Mouse (Mus musculus) kidney, embryonic 15.5 days (tissue): ENCODE data around the gene Dcst1. TPM values are rescaled to one million over a fixed set of nuclear protein-coding genes. Genes with fewer than 3 reads are reported as not detected.

Source experiments
- ATAC-seq: fragments of 200-750 bp; cut with Nextera tagmentation; replicated peaks from 2 replicates; pipeline ENCODE4 v1.8.0; 2017; ENCODE audit warnings: moderate TSS enrichment; ENCODE audit not compliant: low FRiP score
- H3K27ac ChIP-seq: fragments of 300-500 bp; sonication (generic); 2 replicates; pipeline ENCODE4 v1.5.1; 2015; ENCODE audit warnings: mild to moderate bottlenecking, inconsistent platforms
- H3K27me3 ChIP-seq: fragments of 300-500 bp; sonication (generic); 2 replicates; pipeline ENCODE4 v1.6.1; 2015; ENCODE audit warnings: inconsistent platforms
- H3K36me3 ChIP-seq: fragments of 300-500 bp; sonication (generic); 2 replicates; pipeline ENCODE4 v1.6.1; 2015; ENCODE audit warnings: inconsistent platforms
- H3K4me1 ChIP-seq: fragments of 300-500 bp; sonication (generic); 2 replicates; pipeline ENCODE4 v1.6.1; 2015; ENCODE audit warnings: inconsistent platforms
- H3K4me2 ChIP-seq: fragments of 300-500 bp; sonication (generic); 2 replicates; pipeline ENCODE4 v1.6.1; 2015; ENCODE audit warnings: moderate library complexity, mild to moderate bottlenecking, inconsistent platforms
- H3K4me3 ChIP-seq: fragments of 300-500 bp; sonication (generic); replicated peaks from 2 replicates; pipeline ENCODE4 v1.5.1; 2015; ENCODE audit warnings: mild to moderate bottlenecking, inconsistent platforms
- H3K9ac ChIP-seq: fragments of 300-500 bp; sonication (generic); 2 replicates; pipeline ENCODE4 v1.6.1; 2015; ENCODE audit warnings: mild to moderate bottlenecking, inconsistent platforms
- H3K9me3 ChIP-seq: fragments of 300-500 bp; sonication (generic); replicated peaks from 2 replicates; pipeline ENCODE4 v1.6.1; 2016; ENCODE audit warnings: inconsistent platforms
- WGBS: fragments of 180-500 bp; shearing (Covaris S2); methylation state at CpG from one replicate; pipeline ENCODE4 v1.1.7; 2015; ENCODE audit warnings: mixed read lengths; 5-methylcytosine and 5-hydroxymethylcytosine counted together
- polyA plus RNA-seq: library from polyadenylated mRNA; unstranded; fragments of >200 nt; fragmentation: Nextera tagmentation; extraction: Ambion mirVana; gene quantifications from 2 replicates; pipeline ENCODE4 v1.2.1, GENCODE M21; 2015

Gene Dcst1
- polyA plus RNA-seq, 1 experiment from 2014 or later, result 2.5 TPM

DNA sequence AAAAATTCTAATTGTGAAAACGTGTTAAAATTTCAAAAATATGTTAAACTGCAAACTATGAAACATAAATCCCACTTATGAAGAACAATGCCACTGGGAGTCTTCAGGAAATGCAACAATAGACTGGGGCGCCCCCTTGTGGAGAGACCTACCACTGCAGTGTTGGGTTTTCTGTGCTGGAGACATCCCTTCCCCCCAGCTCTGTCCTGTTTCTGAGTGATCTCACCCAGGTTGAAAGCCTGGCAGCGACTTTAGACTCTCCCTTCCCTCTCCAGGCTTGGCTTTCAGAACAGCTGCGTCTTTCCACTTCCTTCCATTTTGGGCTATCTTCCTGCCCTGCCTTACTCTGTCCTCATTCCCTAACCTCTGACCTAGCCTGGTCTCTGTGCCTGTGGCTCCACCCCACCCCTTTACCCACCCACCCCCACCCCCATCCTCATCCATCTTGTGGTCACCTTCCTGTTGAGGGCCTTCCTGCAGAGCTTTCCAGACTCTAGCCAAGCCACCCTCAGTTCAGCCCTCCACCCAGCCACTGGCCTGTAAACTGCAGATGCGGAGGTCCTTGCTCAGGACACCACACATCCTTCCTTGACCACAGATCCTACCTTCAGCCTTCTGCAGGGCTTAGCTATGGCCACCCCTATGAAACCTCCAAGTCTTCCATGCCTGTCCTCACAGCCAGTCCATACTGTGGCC, 10.1 kb downstream of the Dcst1 start:
- 0 out of 2 replicates have a peak, but pooled peaks cover 10% of the 10 kb centered on the region for H3K27me3 ChIP-seq

DNA sequence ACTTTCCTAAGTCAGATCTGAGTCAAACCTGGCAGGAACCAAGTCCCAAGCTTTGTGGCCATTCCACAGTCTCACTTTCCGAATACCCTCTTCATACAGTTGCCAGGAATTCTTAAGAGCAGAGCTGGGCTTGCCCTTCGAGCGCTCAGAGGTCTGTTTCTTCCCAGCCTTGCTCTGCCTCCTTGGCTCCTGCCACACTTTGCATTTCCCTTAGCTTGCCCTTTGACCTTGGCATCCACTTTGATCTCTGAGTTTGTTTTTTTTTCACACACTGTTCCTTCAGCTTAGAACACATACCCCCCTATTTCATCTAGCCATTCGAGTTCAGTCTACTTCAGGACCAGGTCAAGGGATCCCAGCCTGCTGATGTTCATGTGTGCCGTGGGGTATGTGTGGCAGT, 13.8 kb downstream of the Dcst1 start:
- Histone ChIP-seq H3K9ac (no peak overlapping the region), H3K27ac (no peak overlapping the region), H3K4me3 (no peak overlapping the region), H3K27me3 (0 out of 2 replicates have a peak, but pooled peaks cover 10% of the 10 kb centered on the region), H3K36me3 (peaks cover 6% of the 10 kb centered on the region), H3K4me1 (peaks cover 60% of the 10 kb centered on the region), H3K4me2 (no peak overlapping the region), H3K9me3 (no peaks in the 10 kb centered on the region)
- 42% methylated on average over 5 of the region's 5 CpGs for WGBS
- ATAC-seq, result no peak

More for the DNA sequence above, 10.1 kb downstream of the Dcst1 start:
- Histone ChIP-seq H3K27ac (peak overlapping the region; percentile 54), H3K4me3 (no peak overlapping the region), H3K9me3 (no peaks in the 10 kb centered on the region), H3K4me2 (peak overlapping the region; percentile 16; the same call in 1 of the 2 replicates), H3K9ac (no peak overlapping the region), H3K36me3 (no peaks in the 10 kb centered on the region), H3K4me1 (peaks cover 35% of the 10 kb centered on the region)
- ATAC-seq, result peak; percentile 27
- 14% methylated on average over 5 of the region's 5 CpGs for WGBS

DNA sequence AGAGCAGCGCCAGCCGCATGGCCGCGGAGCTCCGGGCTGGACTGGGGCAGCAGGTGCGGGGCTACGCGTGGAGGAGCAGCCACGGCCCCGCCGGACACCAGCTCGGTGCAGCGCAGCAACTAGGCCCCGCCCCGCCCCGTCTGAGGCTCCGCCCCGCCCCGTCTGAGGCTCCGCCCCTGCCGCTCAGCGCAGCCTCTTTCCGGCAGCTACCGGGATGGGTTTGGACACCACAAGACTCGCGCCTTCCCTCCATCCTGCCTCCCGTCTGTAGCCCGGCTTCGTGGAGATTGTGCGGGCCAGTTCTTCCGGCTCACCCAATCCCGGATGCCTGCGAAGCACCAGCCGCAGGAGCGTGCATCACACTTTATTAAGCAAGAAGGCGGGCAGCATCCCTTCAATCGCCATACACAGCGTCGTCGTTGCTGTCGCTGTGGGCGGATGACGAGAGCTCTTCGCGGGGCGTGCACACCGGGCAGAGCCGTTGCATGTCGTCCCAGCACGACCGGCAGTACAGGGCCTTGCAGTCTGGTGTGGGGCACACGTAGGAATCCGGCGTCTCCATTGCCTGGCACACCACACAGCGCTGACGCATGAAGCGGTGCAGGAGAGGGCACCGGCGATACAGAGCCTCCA, 15.1 kb downstream of the Dcst1 start, which contains the start of gene Adam15:
TSS of gene Adam15 (minus strand) at position 128 of the 633 bp plus-strand sequence.
- peak; percentile 88 for ATAC-seq
- H3K4me3 ChIP-seq, result peak within 1 kb of the TSS; percentile 77
- H3K27ac ChIP-seq, result peak within 1 kb of the TSS; percentile 82
- H3K9ac ChIP-seq, result peak within 1 kb of the TSS; percentile 65
- H3K36me3 ChIP-seq, result peaks cover 17% of the 10 kb centered on the region
- WGBS, result under 1% methylated on average over 58 of the region's 59 CpGs
- H3K27me3 ChIP-seq, result 0 out of 2 replicates have a peak, but pooled peaks cover 7% of the 10 kb centered on the region
- peak within 1 kb of the TSS; percentile 99 for H3K4me2 ChIP-seq
- peaks cover 50% of the 10 kb centered on the region for H3K4me1 ChIP-seq
- no peaks in the 10 kb centered on the region for H3K9me3 ChIP-seq

DNA sequence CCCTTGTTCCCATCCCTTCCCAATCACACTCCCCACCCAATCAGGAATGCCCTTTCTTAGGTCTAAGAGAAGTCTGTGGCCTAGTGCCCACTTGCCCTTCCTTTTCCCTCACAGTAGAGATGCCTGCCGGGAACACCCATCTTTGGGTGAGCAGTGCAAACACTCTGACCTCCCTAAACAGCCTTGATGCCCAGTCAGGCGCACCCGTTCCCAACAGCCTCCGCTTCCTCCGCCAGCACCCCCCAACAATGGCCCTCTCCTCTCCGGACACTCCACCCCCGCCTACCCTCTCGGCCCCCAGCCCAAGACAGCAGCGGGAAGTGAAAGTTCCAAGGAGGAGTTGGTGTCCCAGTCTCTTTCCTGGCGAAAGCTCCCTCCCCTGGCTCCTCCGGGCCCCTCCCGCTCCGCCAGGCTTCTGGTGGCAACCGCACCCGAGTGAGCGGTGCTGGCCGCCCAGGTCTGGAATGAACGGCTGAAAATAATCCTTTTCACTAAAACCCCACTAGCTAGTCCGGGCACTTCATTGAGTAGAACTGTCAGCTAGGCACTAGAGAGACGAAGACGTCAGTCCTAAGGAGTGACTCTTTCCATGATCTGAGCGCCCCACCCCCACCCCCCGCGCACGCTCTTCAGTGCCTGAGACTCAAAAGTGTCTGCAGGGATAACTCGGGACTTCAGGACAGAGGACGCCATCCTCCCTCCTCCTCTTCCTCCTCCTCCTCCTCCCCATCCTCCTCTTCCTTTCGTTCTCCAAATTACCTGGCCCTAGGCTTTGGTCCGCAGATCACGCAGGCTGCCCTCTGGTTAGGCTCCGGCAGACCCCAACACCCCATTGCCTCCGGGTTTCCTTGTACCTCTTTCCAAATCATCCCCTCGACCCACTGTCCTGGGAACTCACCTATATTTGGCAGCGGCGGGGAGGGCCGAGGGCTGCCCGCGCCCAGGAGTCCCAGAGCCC, 15.9 kb downstream of the Dcst1 start:
- WGBS, result under 1% methylated on average over 38 of the region's 38 CpGs
- Histone ChIP-seq H3K27me3 (0 out of 2 replicates have a peak, but pooled peaks cover 7% of the 10 kb centered on the region), H3K4me2 (peak overlapping the region; percentile 99), H3K36me3 (peaks cover 24% of the 10 kb centered on the region), H3K27ac (peak overlapping the region; percentile 82), H3K9ac (peak overlapping the region; percentile 65), H3K4me3 (peak overlapping the region; percentile 77), H3K4me1 (peaks cover 42% of the 10 kb centered on the region), H3K9me3 (no peaks in the 10 kb centered on the region)
- peak; percentile 41 for ATAC-seq

DNA sequence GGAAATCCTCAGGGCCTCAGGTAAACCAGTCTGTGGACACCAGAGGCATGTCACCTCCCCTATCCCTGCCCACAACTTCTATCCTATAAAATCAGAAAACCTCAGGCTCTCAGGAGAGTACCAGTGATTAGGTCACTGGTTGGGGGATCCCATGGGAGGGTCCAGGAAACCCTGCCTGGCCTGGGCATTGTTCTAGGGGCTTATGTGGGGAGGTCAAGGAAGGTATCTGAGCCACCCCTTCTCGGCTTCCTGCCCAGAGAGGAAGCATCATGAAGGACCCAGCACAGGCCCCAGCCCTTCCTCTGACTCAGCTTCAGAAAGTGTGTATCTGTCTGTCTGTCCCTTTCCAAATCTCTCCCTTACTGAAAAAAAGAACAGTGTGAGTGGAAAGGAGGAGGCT, 17.1 kb downstream of the Dcst1 start:
- Histone ChIP-seq H3K27ac (peak overlapping the region; percentile 82), H3K4me2 (peak overlapping the region; percentile 99), H3K4me1 (peaks cover 41% of the 10 kb centered on the region), H3K36me3 (peaks cover 37% of the 10 kb centered on the region), H3K9me3 (no peaks in the 10 kb centered on the region), H3K9ac (0 out of 2 replicates have a peak overlapping the region, but pooled peaks have one; percentile 65), H3K27me3 (0 out of 2 replicates have a peak, but pooled peaks cover 7% of the 10 kb centered on the region), H3K4me3 (peak overlapping the region; percentile 77)
- no peak for ATAC-seq
- WGBS, result 59% methylated on average over 1 of the region's 1 CpGs

DNA sequence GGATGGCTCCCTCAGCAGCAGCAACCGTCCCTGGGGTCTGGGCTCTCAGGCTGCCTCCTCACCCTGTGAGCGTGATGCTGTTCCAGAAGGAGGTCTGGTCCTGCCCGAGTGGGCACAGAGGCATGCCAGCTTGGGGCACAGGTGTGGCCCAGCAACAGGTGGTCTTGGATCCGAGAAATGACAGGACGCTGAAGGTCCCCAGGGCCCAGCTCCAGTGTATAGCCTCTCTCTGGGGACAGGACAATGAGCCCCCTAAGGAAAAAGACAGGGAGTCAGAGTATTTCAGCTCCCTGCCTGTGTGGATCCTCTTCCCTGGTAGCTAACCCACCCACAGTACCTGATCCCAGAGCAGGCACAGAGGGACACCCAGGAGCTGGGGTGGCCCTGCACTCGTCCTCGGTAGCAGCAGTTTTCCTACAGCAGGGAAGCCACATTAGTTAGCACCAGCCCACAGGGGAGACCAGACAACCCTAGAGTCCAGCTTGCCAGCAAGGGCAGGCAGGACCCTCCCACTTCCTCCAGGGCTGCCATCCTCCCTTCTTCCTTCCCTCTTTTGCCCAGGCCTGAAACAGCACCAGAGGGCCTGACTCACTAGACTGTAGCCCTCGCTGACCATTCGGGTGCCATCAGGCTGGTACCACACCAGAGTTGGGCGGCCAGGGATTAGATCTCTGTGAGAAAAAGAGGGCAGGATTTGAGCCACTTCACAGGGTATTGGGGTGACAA, 18.1 kb downstream of the Dcst1 start:
- Histone ChIP-seq H3K4me1 (peaks cover 38% of the 10 kb centered on the region), H3K4me2 (no peak overlapping the region), H3K36me3 (peaks cover 47% of the 10 kb centered on the region), H3K9ac (no peak overlapping the region), H3K27ac (peak overlapping the region; percentile 24; the same call in 1 of the 2 replicates), H3K4me3 (no peak overlapping the region), H3K27me3 (0 out of 2 replicates have a peak, but pooled peaks cover 7% of the 10 kb centered on the region), H3K9me3 (no peaks in the 10 kb centered on the region)
- 78% methylated on average over 10 of the region's 10 CpGs for WGBS
- ATAC-seq, result no peak

DNA sequence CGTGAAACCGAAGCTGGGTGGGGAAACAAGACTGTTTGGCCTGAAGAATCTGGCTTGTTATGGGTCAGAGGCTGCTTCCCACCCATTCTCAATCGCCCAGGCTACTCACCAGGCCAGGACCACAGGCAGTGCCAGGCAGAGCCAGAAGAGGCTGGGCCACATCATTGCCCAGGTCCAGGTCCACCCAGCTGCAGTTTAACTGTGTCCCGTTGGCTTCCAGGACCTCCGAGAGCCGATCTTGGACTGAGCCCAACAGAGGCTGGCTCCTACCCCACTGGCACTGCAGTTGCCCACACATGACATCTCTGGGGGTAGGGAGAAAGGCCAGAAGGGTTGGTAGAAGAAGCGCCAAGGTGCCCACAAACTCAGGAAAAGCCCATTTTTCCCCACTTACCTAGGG, 21.8 kb downstream of the Dcst1 start:
- peaks cover 58% of the 10 kb centered on the region for H3K36me3 ChIP-seq
- 83% methylated on average over 7 of the region's 7 CpGs for WGBS
- no peak for ATAC-seq
- no peak overlapping the region for H3K9ac ChIP-seq
- H3K9me3 ChIP-seq, result no peaks in the 10 kb centered on the region
- H3K27me3 ChIP-seq, result no peaks in the 10 kb centered on the region
- H3K4me2 ChIP-seq, result no peak overlapping the region
- no peak overlapping the region for H3K4me3 ChIP-seq
- peaks cover 37% of the 10 kb centered on the region for H3K4me1 ChIP-seq
- H3K27ac ChIP-seq, result no peak overlapping the region

DNA sequence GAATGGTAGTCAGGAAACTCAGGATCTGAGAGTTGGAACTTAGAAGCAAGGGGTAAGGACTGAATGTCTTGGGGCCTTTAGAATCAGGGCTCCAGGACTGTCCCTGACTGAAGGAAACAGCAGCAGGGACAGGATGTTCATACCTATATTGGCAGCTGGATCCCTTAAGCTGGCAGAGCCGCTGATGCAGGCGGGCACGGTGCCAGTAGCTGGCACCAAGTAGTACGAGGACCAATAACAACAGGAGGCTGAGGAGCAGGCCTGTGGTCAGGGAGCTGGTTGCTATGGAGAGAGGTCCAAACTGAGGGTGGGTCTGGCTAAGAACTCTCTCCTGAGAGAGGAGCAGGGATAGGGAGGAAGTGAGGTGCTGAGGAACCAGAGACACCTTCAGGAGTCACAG, 23.3 kb downstream of the Dcst1 start:
- Histone ChIP-seq H3K4me2 (no peak overlapping the region), H3K27ac (no peak overlapping the region), H3K4me3 (no peak overlapping the region), H3K36me3 (peaks cover 55% of the 10 kb centered on the region), H3K9me3 (no peaks in the 10 kb centered on the region), H3K9ac (no peak overlapping the region), H3K4me1 (peaks cover 35% of the 10 kb centered on the region), H3K27me3 (no peaks in the 10 kb centered on the region)
- ATAC-seq, result no peak
- 91% methylated on average over 4 of the region's 4 CpGs for WGBS

DNA sequence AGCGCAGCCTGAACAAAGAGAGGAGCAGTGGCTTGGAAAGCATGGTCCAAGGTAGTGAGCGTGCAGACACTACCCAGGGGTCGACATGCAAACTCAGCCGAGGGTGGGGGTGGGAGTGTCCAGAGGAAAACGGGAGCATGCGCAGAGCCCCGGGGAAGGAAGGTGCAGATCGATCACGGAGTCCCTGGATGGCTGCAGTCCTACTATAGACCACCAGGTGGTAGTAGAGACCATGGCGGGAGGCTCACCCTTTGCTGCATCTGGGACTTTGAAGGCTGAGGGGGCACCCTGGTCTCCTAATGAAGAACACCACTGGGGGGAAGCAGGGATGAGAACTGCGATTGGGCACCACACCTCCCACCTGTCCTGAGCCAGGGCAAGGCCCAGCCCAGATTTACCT, 24.6 kb downstream of the Dcst1 start:
- H3K27ac ChIP-seq, result no peak overlapping the region
- 5% methylated on average over 11 of the region's 11 CpGs for WGBS

DNA sequence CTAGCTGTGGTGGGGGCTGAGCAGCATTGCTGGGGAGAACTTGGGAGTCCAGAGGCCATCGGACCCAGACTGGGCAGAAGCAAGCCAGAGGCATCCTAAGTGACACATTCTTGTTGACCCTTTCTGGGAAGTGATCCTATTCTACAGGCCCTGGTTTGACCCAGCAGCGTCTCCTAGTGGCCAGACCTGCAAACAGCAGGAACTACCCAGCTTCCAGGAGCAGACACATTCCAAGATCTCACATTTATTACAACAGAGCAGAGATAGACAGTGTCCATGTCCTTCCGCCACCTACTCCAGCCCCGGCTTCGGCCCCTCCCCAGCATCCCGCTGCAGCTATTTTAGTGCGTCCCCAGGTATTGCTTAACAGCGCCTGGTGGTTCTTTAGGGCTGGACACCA, 25.6 kb downstream of the Dcst1 start:
- Histone ChIP-seq H3K9ac (no peak overlapping the region), H3K4me2 (peak overlapping the region; percentile 75; the same call in 1 of the 2 replicates), H3K27ac (peak overlapping the region; percentile 19; the same call in 1 of the 2 replicates), H3K27me3 (no peaks in the 10 kb centered on the region), H3K4me1 (peaks cover 59% of the 10 kb centered on the region), H3K4me3 (no peak overlapping the region; the same call in 1 of the 2 replicates), H3K9me3 (no peaks in the 10 kb centered on the region), H3K36me3 (peaks cover 45% of the 10 kb centered on the region)
- 0 out of 2 replicates have a peak, but pooled peaks have one; percentile 1 for ATAC-seq
- 20% methylated on average over 8 of the region's 8 CpGs for WGBS

More for the DNA sequence above, 24.6 kb downstream of the Dcst1 start:
- Histone ChIP-seq H3K4me2 (peak overlapping the region; percentile 62), H3K27me3 (no peaks in the 10 kb centered on the region), H3K9ac (peak overlapping the region; percentile 38; the same call in 1 of the 2 replicates), H3K9me3 (no peaks in the 10 kb centered on the region), H3K36me3 (peaks cover 45% of the 10 kb centered on the region), H3K4me1 (peaks cover 49% of the 10 kb centered on the region), H3K4me3 (peak overlapping the region; percentile 35)
- no peak for ATAC-seq
